Mouse (Mus musculus) small intestine, adult 2 months (tissue): ENCODE measurements at regions not wholly inside any gene's neighbourhood (a gene's known extent, or its start where the extent isn't known, plus 50 kb on each side); places are given as distances from the start of the nearest gene placed in this dataset.

Source experiments
- CTCF ChIP-seq: fragments of 200-500 bp; IDR thresholded peaks from 2 replicates; pipeline ENCODE4 v1.5.1; 2012; ENCODE audit warnings: low read depth, mild to moderate bottlenecking, control low read depth, inconsistent platforms, low read length, moderate library complexity, mixed read lengths; ENCODE audit not compliant: insufficient replicate concordance, insufficient read length; ENCODE audit errors: extremely low read depth
- POLR2A ChIP-seq: fragments of 200-500 bp; IDR thresholded peaks from 2 replicates; pipeline ENCODE4 v1.6.1; 2012; ENCODE audit warnings: low read depth, mild to moderate bottlenecking, control low read depth, inconsistent platforms, low read length, moderate library complexity

- TF ChIP-seq CTCF (no peak), POLR2A (no peak)
These were observed 371.5 kb downstream of the Tbc1d22a start for GRCm38 (mm10) chr15:86585716-86586115.
